Mouse (Mus musculus): ENCODE results near the gene Gm49387. TPM values are rescaled to one million over a fixed set of nuclear protein-coding genes. Genes with fewer than 3 reads are reported as not detected.

The Gm49387 gene
- polyA plus RNA-seq, 1 experiment from 2014 or later, result 1.7 TPM

DNA sequence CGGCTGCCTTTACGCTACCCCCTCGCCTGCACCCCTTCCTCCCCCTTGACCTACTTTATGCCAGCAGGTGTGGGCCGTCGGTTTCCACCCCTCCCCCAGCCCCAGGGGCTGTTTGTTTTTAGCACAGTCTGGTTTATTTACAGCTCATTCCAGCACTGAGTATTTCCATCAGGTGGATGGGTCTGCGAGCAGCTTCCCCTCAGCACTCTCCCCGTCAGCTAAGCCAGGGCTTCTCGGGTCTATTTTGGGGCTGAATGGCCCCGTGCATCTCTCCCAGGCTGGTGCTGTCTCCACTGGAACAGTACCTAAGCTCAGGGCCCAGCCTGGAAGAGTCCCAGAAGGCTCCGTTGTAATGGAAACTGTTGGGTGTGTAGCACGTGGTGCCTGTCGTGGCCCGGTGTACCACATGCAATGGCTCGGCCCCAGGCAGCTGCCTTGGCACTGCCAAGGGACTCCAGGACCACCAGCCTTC lies 84.7 kb downstream of the Gm49387 start:
- Histone ChIP-seq H3K36me3 (ENCODE audit: insufficient read depth, low read length) (no peaks in the 10 kb centered on the region), H3K4me2 (replicated peaks; ENCODE audit: low read depth, low read length) (no peak overlapping the region), H3K27ac (ENCODE audit: low read length) (no peak overlapping the region), H3K9ac (replicated peaks; ENCODE audit: low read depth) (no peak overlapping the region), H3K4me1 (ENCODE audit: insufficient read depth, low read depth, low read length) (no peaks in the 10 kb centered on the region), H3K27me3 (replicated peaks; ENCODE audit: insufficient read depth, low read length) (no peaks in the 10 kb centered on the region), H3K9me3 (ENCODE audit: low read length) (no peaks in the 10 kb centered on the region), H3K4me3 (ENCODE audit: low read depth, low read length) (no peak overlapping the region)
- ATAC-seq, result peak; percentile 34; the same call in 1 of the 2 replicates
- WGBS, result 45% methylated on average over 14 of the region's 14 CpGs
- peak; percentile 36 for DNase-seq (ENCODE audit: low spot score)
- TF ChIP-seq EP300 (IDR thresholded peaks at IDR 0.05) (no peak), CTCF (IDR thresholded peaks at IDR 0.05) (no peak)

GRCm38 (mm10) chr14:31555021-31555420 lies 85.7 kb downstream of the Gm49387 start:
- H3K9me3 ChIP-seq (ENCODE audit: low read length), result no peaks in the 10 kb centered on the region
- H3K4me3 ChIP-seq (ENCODE audit: low read depth, low read length), result no peak overlapping the region
- H3K36me3 ChIP-seq (ENCODE audit: insufficient read depth, low read length), result no peaks in the 10 kb centered on the region
- WGBS, result 86% methylated on average over 7 of the region's 7 CpGs
- ATAC-seq, result no peak
- no peak overlapping the region for H3K9ac ChIP-seq (replicated peaks; ENCODE audit: low read depth)
- no peak for TF ChIP-seq EP300 (IDR thresholded peaks at IDR 0.05)
- no peak for TF ChIP-seq CTCF (IDR thresholded peaks at IDR 0.05)
- no peak overlapping the region for H3K27ac ChIP-seq (ENCODE audit: low read length)
- H3K4me1 ChIP-seq (ENCODE audit: insufficient read depth, low read depth, low read length), result no peaks in the 10 kb centered on the region
- no peak overlapping the region for H3K4me2 ChIP-seq (replicated peaks; ENCODE audit: low read depth, low read length)
- no peaks in the 10 kb centered on the region for H3K27me3 ChIP-seq (replicated peaks; ENCODE audit: insufficient read depth, low read length)
- DNase-seq (ENCODE audit: low spot score), result no peak

DNA sequence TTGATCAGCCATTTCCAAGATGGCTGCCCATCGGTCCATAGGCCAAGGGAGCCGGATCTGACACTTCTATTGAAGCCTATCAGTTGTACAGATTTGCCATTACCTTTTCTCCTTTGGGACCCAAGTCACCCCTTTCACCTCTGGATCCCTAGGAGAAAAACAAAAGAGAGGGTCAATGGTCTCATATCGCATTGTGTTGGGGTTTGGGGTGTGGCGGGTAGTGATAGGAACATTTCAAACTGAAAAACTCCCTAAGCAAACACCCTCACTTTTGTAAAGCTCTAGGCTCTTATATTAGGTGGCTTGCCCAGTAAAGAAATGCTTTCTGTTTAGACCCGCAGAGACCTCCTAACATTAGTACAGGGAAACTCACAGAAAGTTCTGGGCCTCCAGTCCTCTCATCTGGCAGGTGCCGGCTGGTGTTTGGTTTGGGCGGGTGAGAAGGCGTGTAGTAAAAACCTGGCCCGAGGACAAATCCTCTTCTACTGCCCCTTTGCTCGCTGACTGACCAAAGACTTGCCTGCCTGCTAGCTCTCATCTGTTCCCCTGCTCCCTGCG lies 96.7 kb downstream of the Gm49387 start:
- no peak for DNase-seq (ENCODE audit: low spot score)
- no peak overlapping the region for H3K27ac ChIP-seq (ENCODE audit: low read length)

GRCm38 (mm10) chr14:31537298-31537697 lies 103.4 kb downstream of the Gm49387 start:
- no peak overlapping the region for H3K4me3 ChIP-seq (ENCODE audit: low read depth, low read length)
- H3K9me3 ChIP-seq (ENCODE audit: low read length), result no peaks in the 10 kb centered on the region
- no peaks in the 10 kb centered on the region for H3K4me1 ChIP-seq (ENCODE audit: insufficient read depth, low read depth, low read length)
- 51% methylated on average over 6 of the region's 6 CpGs for WGBS
- ATAC-seq, result peak; percentile 69
- TF ChIP-seq EP300 (IDR thresholded peaks at IDR 0.05) (no peak), CTCF (IDR thresholded peaks at IDR 0.05) (peak; percentile 14; the same call in 1 of the 2 replicates)
- no peaks in the 10 kb centered on the region for H3K36me3 ChIP-seq (ENCODE audit: insufficient read depth, low read length)
- H3K27me3 ChIP-seq (replicated peaks; ENCODE audit: insufficient read depth, low read length), result no peaks in the 10 kb centered on the region
- no peak overlapping the region for H3K27ac ChIP-seq (ENCODE audit: low read length)
- no peak overlapping the region for H3K4me2 ChIP-seq (replicated peaks; ENCODE audit: low read depth, low read length)
- peak; percentile 69 for DNase-seq (ENCODE audit: low spot score)
- H3K9ac ChIP-seq (replicated peaks; ENCODE audit: low read depth), result no peak overlapping the region

More for the DNA sequence above, 96.7 kb downstream of the Gm49387 start:
- WGBS, result 64% methylated on average over 11 of the region's 11 CpGs
- no peaks in the 10 kb centered on the region for H3K36me3 ChIP-seq (ENCODE audit: insufficient read depth, low read length)
- H3K9ac ChIP-seq (replicated peaks; ENCODE audit: low read depth), result no peak overlapping the region
- no peaks in the 10 kb centered on the region for H3K9me3 ChIP-seq (ENCODE audit: low read length)
- no peak for ATAC-seq
- peaks cover 5% of the 10 kb centered on the region; the same call in 1 of the 2 replicates for H3K4me1 ChIP-seq (ENCODE audit: insufficient read depth, low read depth, low read length)
- no peaks in the 10 kb centered on the region for H3K27me3 ChIP-seq (replicated peaks; ENCODE audit: insufficient read depth, low read length)
- no peak for TF ChIP-seq CTCF (IDR thresholded peaks at IDR 0.05)
- TF ChIP-seq EP300 (IDR thresholded peaks at IDR 0.05), result no peak
- no peak overlapping the region for H3K4me3 ChIP-seq (ENCODE audit: low read depth, low read length)
- no peak overlapping the region for H3K4me2 ChIP-seq (replicated peaks; ENCODE audit: low read depth, low read length)

DNA sequence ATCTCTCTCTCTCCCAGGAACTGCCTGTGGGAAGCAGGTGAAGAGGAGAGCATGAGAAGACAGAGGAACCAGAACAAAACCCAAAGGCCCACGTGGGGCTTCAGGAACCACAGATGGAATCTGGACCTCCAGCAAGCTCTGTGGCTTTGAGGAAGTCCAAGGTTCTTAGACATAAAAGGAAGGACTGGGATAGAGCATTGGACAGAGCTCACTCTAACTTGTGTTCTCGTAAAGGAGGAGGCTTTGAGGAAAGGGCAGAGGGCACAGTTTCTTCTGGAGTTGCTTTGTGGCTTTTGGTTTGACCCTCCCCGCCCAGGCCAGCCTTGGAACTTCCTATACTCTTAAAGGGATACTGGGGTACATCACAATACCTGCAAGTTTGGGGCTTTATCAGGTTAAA lies 108.0 kb downstream of the Gm49387 start:
- Histone ChIP-seq H3K9ac (replicated peaks; ENCODE audit: low read depth) (no peak overlapping the region), H3K36me3 (ENCODE audit: insufficient read depth, low read length) (no peaks in the 10 kb centered on the region), H3K4me3 (ENCODE audit: low read depth, low read length) (no peak overlapping the region), H3K9me3 (ENCODE audit: low read length) (no peaks in the 10 kb centered on the region), H3K4me1 (ENCODE audit: insufficient read depth, low read depth, low read length) (no peaks in the 10 kb centered on the region), H3K27ac (ENCODE audit: low read length) (no peak overlapping the region), H3K4me2 (replicated peaks; ENCODE audit: low read depth, low read length) (no peak overlapping the region), H3K27me3 (replicated peaks; ENCODE audit: insufficient read depth, low read length) (no peaks in the 10 kb centered on the region)
- ATAC-seq (no peak), DNase-seq (ENCODE audit: low spot score) (no peak)
- WGBS, result 75% methylated on average over 3 of the region's 3 CpGs
- TF ChIP-seq CTCF (IDR thresholded peaks at IDR 0.05) (no peak), EP300 (IDR thresholded peaks at IDR 0.05) (no peak)

GRCm38 (mm10) chr14:31531506-31532148 lies 109.1 kb downstream of the Gm49387 start:
- no peak overlapping the region for H3K27ac ChIP-seq (ENCODE audit: low read length)
- peak; percentile 71 for ATAC-seq
- no peak overlapping the region for H3K4me3 ChIP-seq (ENCODE audit: low read depth, low read length)
- DNase-seq (ENCODE audit: low spot score), result peak; percentile 51
- no peaks in the 10 kb centered on the region for H3K4me1 ChIP-seq (ENCODE audit: insufficient read depth, low read depth, low read length)
- H3K27me3 ChIP-seq (replicated peaks; ENCODE audit: insufficient read depth, low read length), result no peaks in the 10 kb centered on the region
- H3K9ac ChIP-seq (replicated peaks; ENCODE audit: low read depth), result no peak overlapping the region
- 34% methylated on average over 12 of the region's 12 CpGs for WGBS
- no peaks in the 10 kb centered on the region for H3K9me3 ChIP-seq (ENCODE audit: low read length)
- no peak overlapping the region for H3K4me2 ChIP-seq (replicated peaks; ENCODE audit: low read depth, low read length)
- no peaks in the 10 kb centered on the region for H3K36me3 ChIP-seq (ENCODE audit: insufficient read depth, low read length)
- TF ChIP-seq EP300 (IDR thresholded peaks at IDR 0.05) (no peak), CTCF (IDR thresholded peaks at IDR 0.05) (no peak)

Data from lung, postnatal 0 days (tissue).